Mouse (Mus musculus): ENCODE results near the gene Reln.

The Reln gene

GRCm38 (mm10) chr5:22224515-22224914 lies 120.0 kb downstream of the Reln start:
- DNase-seq (ENCODE audit: low spot score): no peak

GRCm38 (mm10) chr5:22223940-22224339 lies 120.6 kb downstream of the Reln start:
- DNase-seq (ENCODE audit: low spot score): no peak

GRCm38 (mm10) chr5:22208311-22209021 lies 136.0 kb downstream of the Reln start:
- DNase-seq (ENCODE audit: low spot score): no peak

GRCm38 (mm10) chr5:22197926-22198325 lies 146.6 kb downstream of the Reln start:
- DNase-seq (ENCODE audit: low spot score): no peak

- DNase-seq (ENCODE audit: low spot score): no peak
Observed at GRCm38 (mm10) chr5:22196891-22197290, 147.6 kb downstream of the Reln start.

GRCm38 (mm10) chr5:22196476-22196875 lies 148.0 kb downstream of the Reln start:
- no peak for DNase-seq (ENCODE audit: low spot score)

GRCm38 (mm10) chr5:22195352-22195941 lies 149.1 kb downstream of the Reln start:
- DNase-seq (ENCODE audit: low spot score): no peak

GRCm38 (mm10) chr5:22191784-22192183 lies 152.7 kb downstream of the Reln start:
- no peak for DNase-seq (ENCODE audit: low spot score)

GRCm38 (mm10) chr5:22190333-22190732 lies 154.2 kb downstream of the Reln start:
- DNase-seq (ENCODE audit: low spot score): no peak

- DNase-seq (ENCODE audit: low spot score): no peak
Observed at GRCm38 (mm10) chr5:22187599-22187998, 156.9 kb downstream of the Reln start.

- no peak for DNase-seq (ENCODE audit: low spot score)
Observed at GRCm38 (mm10) chr5:22176480-22176879, 168.0 kb downstream of the Reln start.

GRCm38 (mm10) chr5:22171336-22171735 lies 173.2 kb downstream of the Reln start:
- DNase-seq (ENCODE audit: low spot score): no peak

GRCm38 (mm10) chr5:22164060-22164934 lies 180.2 kb downstream of the Reln start:
- no peak for DNase-seq (ENCODE audit: low spot score)

GRCm38 (mm10) chr5:22160935-22161334 lies 183.6 kb downstream of the Reln start:
- DNase-seq (ENCODE audit: low spot score): no peak

- no peak for DNase-seq (ENCODE audit: low spot score)
Observed at GRCm38 (mm10) chr5:22158754-22159153, 185.7 kb downstream of the Reln start.

GRCm38 (mm10) chr5:22153601-22154000 lies 190.9 kb downstream of the Reln start:
- DNase-seq (ENCODE audit: low spot score): no peak

- no peak for DNase-seq (ENCODE audit: low spot score)
Observed at GRCm38 (mm10) chr5:22141821-22142220, 202.7 kb downstream of the Reln start.

- no peak for DNase-seq (ENCODE audit: low spot score)
Observed at GRCm38 (mm10) chr5:22139015-22139414, 205.5 kb downstream of the Reln start.

- DNase-seq (ENCODE audit: low spot score): no peak
Observed at GRCm38 (mm10) chr5:22134402-22134801, 210.1 kb downstream of the Reln start.

GRCm38 (mm10) chr5:22131730-22132522 lies 212.6 kb downstream of the Reln start:
- DNase-seq (ENCODE audit: low spot score): no peak

- no peak for DNase-seq (ENCODE audit: low spot score)
Observed at GRCm38 (mm10) chr5:22127583-22127982, 216.9 kb downstream of the Reln start.

- no peak for DNase-seq (ENCODE audit: low spot score)
Observed at GRCm38 (mm10) chr5:22119296-22119695, 225.2 kb downstream of the Reln start.

Measured in urinary bladder, postnatal 14 days (tissue).